Mouse (Mus musculus) bone marrow, adult 2 months (tissue): ENCODE measurements around the gene Tlx2. TPM values are rescaled to one million over a fixed set of nuclear protein-coding genes. Genes with fewer than 3 reads are reported as not detected.

Experiments used
- H3K27ac ChIP-seq: fragments of 200-500 bp; 2 replicates; pipeline ENCODE4 v1.5.1; 2012; ENCODE audit warnings: low read depth, mild to moderate bottlenecking, control low read depth, inconsistent platforms, low read length; ENCODE audit not compliant: control insufficient read depth, poor library complexity, insufficient read depth
- H3K4me1 ChIP-seq: fragments of 200-500 bp; 2 replicates; pipeline ENCODE4 v1.6.1; 2011; ENCODE audit warnings: low read length; ENCODE audit not compliant: control insufficient read depth, insufficient read depth
- H3K4me3 ChIP-seq: fragments of 200-500 bp; replicated peaks from 2 replicates; pipeline ENCODE3; 2011; ENCODE audit warnings: mild to moderate bottlenecking, low read depth, low read length, control low read depth; ENCODE audit not compliant: control insufficient read depth
- CTCF ChIP-seq: fragments of 200-500 bp; IDR thresholded peaks from 2 replicates; pipeline ENCODE4 v1.5.1; 2011; ENCODE audit warnings: low read length, control low read depth; ENCODE audit not compliant: control insufficient read depth, insufficient read depth
- POLR2A ChIP-seq: fragments of 200-500 bp; IDR thresholded peaks from 2 replicates; pipeline ENCODE4 v1.6.1; 2011; ENCODE audit warnings: low read depth, mild to moderate bottlenecking, control low read depth, low read length, borderline replicate concordance; ENCODE audit not compliant: control insufficient read depth
- WGBS: fragments of 180-500 bp; shearing (Covaris S2); methylation state at CpG from one replicate; pipeline ENCODE4 v1.1.7; 2018; 5-methylcytosine and 5-hydroxymethylcytosine counted together
- polyA plus RNA-seq: library from polyadenylated mRNA; stranded (reverse); fragments of >200 nt; gene quantifications from 2 replicates; pipeline ENCODE4 v1.2.4, GENCODE M21; 2011; ENCODE audit warnings: low replicate concordance; ENCODE audit not compliant: missing spikeins, insufficient read depth, insufficient read length

Gene Tlx2
- polyA plus RNA-seq, 1 experiment: not detected

DNA sequence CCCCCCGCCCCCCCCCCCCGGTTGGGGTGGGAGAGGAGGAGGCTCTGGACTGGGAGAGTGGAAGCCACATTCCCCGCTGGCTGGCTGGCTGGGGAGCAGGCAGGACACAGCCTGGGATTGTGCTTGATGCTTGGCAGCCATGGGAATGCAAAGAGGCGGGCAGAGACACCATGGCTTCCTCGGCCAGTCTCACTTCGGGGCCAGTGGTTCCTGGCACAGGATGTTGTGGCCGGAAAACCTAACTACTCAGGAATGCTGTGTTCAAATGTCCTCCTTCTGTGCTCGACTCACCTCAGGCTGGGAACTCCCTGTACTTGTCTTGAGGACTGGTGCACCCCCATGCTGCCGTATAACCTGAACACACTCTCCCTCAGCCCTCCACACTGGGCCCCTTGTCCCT, 42.4 kb downstream of the Tlx2 start:
- Histone ChIP-seq H3K27ac (no peak overlapping the region), H3K4me3 (no peak overlapping the region), H3K4me1 (peaks cover 4% of the 10 kb centered on the region; the same call in 1 of the 2 replicates)
- 29% methylated on average over 7 of the region's 9 CpGs for WGBS
- no peak for TF ChIP-seq CTCF
- TF ChIP-seq POLR2A: no peak

DNA sequence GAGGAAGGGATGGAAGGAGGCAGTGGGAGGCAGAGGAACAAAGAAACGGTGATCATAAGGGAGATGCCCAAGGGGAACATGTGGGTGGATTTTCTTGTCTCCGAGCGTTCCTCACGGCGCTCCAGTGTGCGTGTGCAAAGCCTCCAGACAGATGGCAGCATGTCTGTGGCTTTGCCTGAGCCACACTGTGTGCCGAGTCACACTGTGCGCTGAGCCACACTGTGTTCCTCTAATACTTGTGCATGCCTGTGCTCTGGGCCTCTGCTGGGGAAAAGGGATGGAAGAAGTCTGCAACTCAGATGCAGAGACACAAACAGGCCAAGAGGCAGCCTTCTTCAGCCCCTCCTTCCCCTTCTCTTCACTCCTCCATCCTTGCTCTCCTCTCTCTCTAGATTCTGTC, 42.8 kb downstream of the Tlx2 start:
- no peak overlapping the region for H3K27ac ChIP-seq
- WGBS: 65% methylated on average over 8 of the region's 8 CpGs
- TF ChIP-seq CTCF: no peak
- TF ChIP-seq POLR2A: no peak
- H3K4me1 ChIP-seq: peaks cover 4% of the 10 kb centered on the region; the same call in 1 of the 2 replicates
- H3K4me3 ChIP-seq: no peak overlapping the region

DNA sequence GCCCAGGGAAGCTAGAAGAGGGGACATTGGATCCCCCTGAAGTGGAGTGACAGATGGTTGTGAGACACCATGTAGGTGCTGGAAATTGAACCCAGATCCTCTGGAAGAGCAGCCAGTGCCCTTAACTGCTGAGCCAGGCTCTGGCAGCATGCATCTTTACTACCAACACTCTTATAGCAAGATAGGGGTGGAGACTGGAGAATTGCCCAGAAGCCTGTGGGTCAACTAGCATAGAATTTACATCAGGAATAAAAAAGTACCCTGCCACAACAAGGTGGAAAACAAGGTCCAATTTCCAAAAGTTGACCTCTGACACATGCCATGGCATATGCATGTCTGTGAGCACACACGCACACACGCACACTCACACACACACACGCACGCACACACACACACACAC, 44.9 kb downstream of the Tlx2 start:
- TF ChIP-seq POLR2A (no peak), CTCF (no peak)
- Histone ChIP-seq H3K4me1 (peaks cover 4% of the 10 kb centered on the region; the same call in 1 of the 2 replicates), H3K4me3 (no peak overlapping the region), H3K27ac (no peak overlapping the region)
- WGBS: 72% methylated on average over 4 of the region's 4 CpGs

DNA sequence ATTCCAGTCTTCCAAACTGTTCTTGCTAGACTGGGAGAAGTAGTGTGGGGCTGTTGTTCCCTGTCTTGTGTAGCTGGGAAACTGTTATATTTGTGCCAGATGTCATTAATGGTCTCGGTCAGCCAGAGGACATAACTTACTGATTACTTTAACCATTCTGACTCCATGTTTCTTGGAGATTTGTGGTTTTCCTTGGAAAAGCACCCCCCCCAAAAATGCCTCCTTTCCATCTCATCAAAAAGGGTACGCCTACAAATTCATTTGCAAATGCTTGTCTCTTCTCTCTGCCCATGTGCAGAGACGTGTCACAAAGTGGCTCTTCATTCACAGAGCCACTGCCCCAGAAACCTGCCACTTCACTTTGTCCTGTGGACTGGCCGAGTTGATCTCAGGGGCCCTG, 45.7 kb downstream of the Tlx2 start:
- no peak overlapping the region for H3K4me3 ChIP-seq
- peaks cover 7% of the 10 kb centered on the region; the same call in 1 of the 2 replicates for H3K4me1 ChIP-seq
- TF ChIP-seq POLR2A (no peak), CTCF (no peak)
- WGBS: 52% methylated on average over 4 of the region's 4 CpGs
- no peak overlapping the region for H3K27ac ChIP-seq

DNA sequence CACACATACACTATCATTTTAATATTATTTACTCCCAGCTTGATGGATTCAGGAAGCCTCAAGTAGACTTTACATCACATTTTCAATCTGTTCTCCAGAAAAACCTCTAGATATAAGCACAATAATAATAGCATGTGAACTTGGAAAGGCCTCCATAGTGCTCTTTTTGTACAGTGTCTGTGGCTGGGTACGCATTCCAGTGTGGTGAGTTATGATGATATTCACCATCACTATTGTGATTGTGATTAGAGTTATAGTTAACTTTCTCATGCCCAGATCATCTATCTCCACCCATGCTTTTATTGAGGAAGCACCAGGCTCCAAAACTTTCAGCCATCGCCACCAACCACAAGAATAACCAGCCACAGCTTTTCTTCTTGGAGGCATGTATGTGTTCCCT, 46.3 kb downstream of the Tlx2 start:
- no peak for TF ChIP-seq POLR2A
- TF ChIP-seq CTCF: no peak
- Histone ChIP-seq H3K4me1 (peaks cover 7% of the 10 kb centered on the region; the same call in 1 of the 2 replicates), H3K27ac (no peak overlapping the region), H3K4me3 (no peak overlapping the region)
- WGBS: 83% methylated on average over 2 of the region's 2 CpGs

DNA sequence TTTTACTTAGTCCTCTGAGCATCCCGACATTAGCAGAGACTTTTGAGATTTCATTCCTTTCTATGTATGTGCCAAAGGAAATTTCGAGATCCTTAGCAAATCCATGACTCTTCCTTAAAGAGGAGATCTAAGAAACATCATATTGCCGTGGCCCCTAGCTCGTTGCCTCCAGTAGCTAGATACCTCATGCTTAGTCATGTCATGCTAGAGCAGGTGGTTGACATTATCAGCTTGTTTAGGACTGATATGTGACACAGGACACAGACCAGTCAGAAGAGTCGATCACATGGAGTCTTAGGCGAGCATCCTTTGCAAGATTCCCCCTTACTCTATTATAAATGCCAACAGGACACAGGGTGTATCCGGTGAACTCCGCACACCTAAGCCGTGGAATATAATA, 47.1 kb downstream of the Tlx2 start:
- no peak for TF ChIP-seq POLR2A
- TF ChIP-seq CTCF: no peak
- Histone ChIP-seq H3K4me3 (no peak overlapping the region), H3K27ac (no peak overlapping the region; the same call in 1 of the 2 replicates), H3K4me1 (peaks cover 7% of the 10 kb centered on the region; the same call in 1 of the 2 replicates)
- 78% methylated on average over 9 of the region's 9 CpGs for WGBS

DNA sequence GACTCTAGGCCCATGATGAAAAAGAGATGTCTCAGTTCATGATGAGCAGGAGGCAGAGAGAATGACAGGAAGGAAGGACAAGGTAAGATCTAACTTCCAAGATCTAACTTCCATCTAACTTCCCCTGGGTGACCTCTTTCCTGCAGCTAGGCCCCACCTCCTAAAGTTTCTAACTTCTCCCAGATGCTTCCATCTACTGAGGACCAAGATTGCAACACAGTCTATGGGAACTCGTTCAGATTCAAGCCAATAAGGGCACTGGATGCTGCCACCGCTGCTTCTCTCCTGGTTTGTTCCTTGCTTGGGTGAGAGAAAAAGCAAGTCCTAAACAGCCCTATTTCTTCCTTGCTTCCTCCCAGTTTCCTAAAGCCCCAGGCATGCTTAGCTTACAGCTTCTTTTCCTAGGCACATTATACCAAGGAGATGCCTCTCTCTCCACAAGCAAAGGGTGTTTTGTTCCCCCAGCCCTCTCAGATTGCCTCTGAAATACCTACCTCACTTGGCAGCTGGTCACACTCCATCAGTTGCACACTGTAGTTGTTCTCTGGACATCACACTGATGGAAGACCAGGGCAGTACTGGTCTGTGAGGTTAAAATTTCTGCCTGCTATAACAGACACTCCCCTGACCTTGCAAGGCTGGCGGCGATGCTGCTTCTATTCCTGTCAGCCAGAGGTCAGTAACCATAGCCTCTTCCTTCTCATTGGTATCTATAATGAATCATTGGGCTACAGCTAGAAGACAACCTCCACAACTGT, 49.1 kb downstream of the Tlx2 start:
- Histone ChIP-seq H3K4me1 (peaks cover 6% of the 10 kb centered on the region), H3K27ac (no peak overlapping the region), H3K4me3 (no peak overlapping the region)
- WGBS: 74% methylated on average over 4 of the region's 4 CpGs
- TF ChIP-seq CTCF (no peak), POLR2A (no peak)

DNA sequence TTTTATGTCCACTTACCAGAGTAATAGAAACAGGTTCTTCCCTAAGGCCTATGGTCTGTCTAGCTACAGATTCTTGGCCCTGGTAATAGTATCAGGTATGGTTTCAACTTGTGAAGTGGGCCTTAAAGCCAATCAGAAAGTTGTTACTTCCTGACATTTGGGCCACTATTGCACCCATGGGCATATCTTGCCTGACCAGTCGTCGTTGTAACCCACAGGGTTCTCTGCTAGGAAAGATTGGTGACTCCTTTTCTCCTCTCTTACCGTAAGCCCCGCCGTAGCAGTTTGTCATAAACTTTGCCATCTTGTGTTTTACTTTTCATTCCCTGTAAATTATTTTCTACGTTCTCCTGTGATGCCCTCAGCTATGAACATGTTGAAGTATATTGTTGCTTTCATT, 50.0 kb downstream of the Tlx2 start:
- H3K27ac ChIP-seq: no peak overlapping the region
- no peak for TF ChIP-seq CTCF
- no peak for TF ChIP-seq POLR2A
- H3K4me3 ChIP-seq: no peak overlapping the region
- peaks cover 4% of the 10 kb centered on the region for H3K4me1 ChIP-seq
- 52% methylated on average over 6 of the region's 6 CpGs for WGBS
